Mouse (Mus musculus) intestine, postnatal 0 days (tissue): ENCODE results near the gene Frmd4b. TPM values are rescaled to one million over a fixed set of nuclear protein-coding genes. Genes with fewer than 3 reads are reported as not detected.

Experiments used
- ATAC-seq: fragments of 200-750 bp; cut with Nextera tagmentation; 2 replicates; pipeline ENCODE4 v1.8.0; 2017; ENCODE audit warnings: mild to moderate bottlenecking, moderate TSS enrichment, moderate library complexity
- H3K27ac ChIP-seq: fragments of 300-500 bp; sonication (generic); 2 replicates; pipeline ENCODE4 v1.5.1; 2014; ENCODE audit warnings: mild to moderate bottlenecking, low read depth, low read length, moderate library complexity
- H3K27me3 ChIP-seq: fragments of 300-500 bp; sonication (generic); replicated peaks from 2 replicates; pipeline ENCODE4 v1.6.1; 2014; ENCODE audit warnings: low read length, mixed read lengths; ENCODE audit not compliant: control insufficient read depth, insufficient read depth
- H3K36me3 ChIP-seq: fragments of 300-500 bp; sonication (generic); 2 replicates; pipeline ENCODE4 v1.6.1; 2014; ENCODE audit warnings: mild to moderate bottlenecking, moderate library complexity; ENCODE audit not compliant: control insufficient read depth, insufficient read depth
- H3K4me1 ChIP-seq: fragments of 300-500 bp; sonication (generic); replicated peaks from 2 replicates; pipeline ENCODE4 v1.6.1; 2014; ENCODE audit warnings: antibody characterized with exemption, low read length, mixed read lengths; ENCODE audit not compliant: control insufficient read depth, insufficient read depth
- H3K4me2 ChIP-seq: fragments of 300-500 bp; sonication (generic); replicated peaks from 2 replicates; pipeline ENCODE4 v1.6.1; 2014; ENCODE audit warnings: low read depth, mild to moderate bottlenecking, moderate library complexity
- H3K4me3 ChIP-seq: fragments of 300-500 bp; sonication (generic); 2 replicates; pipeline ENCODE4 v1.5.1; 2014; ENCODE audit warnings: low read depth, low read length
- H3K9ac ChIP-seq: fragments of 300-500 bp; sonication (generic); 2 replicates; pipeline ENCODE4 v1.6.1; 2014; ENCODE audit warnings: mild to moderate bottlenecking, low read depth, low read length
- H3K9me3 ChIP-seq: fragments of 300-500 bp; sonication (generic); 2 replicates; pipeline ENCODE4 v1.6.1; 2016; ENCODE audit warnings: mixed run types; ENCODE audit not compliant: control insufficient read depth
- CTCF ChIP-seq: sonication (generic); IDR thresholded peaks from 2 replicates; pipeline ENCODE4 v1.5.1; 2016; ENCODE audit warnings: low read depth, mild to moderate bottlenecking, control low read depth, antibody characterized with exemption, moderate library complexity
- WGBS: fragments of 180-500 bp; shearing (Covaris S2); extraction: QIAGEN DNeasy Blood & Tissue Kit; methylation state at CpG from one replicate; pipeline ENCODE4 v1.1.7; 2014; 5-methylcytosine and 5-hydroxymethylcytosine counted together
- polyA plus RNA-seq: library from polyadenylated mRNA; unstranded; fragments of >200 nt; fragmentation: Nextera tagmentation; extraction: Ambion mirVana; gene quantifications from 2 replicates; pipeline ENCODE4 v1.2.1, GENCODE M21; 2015

Gene Frmd4b
- polyA plus RNA-seq, 1 experiment from 2014 or later: 5.1 TPM

GRCm38 (mm10) chr6:97531043-97531442 lies 86.3 kb downstream of the Frmd4b start:
- Histone ChIP-seq H3K9ac (no peak overlapping the region), H3K4me2 (no peak overlapping the region), H3K4me1 (no peaks in the 10 kb centered on the region), H3K27me3 (no peaks in the 10 kb centered on the region), H3K27ac (no peak overlapping the region), H3K36me3 (no peaks in the 10 kb centered on the region), H3K9me3 (no peaks in the 10 kb centered on the region), H3K4me3 (no peak overlapping the region)
- no peak for ATAC-seq
- TF ChIP-seq CTCF: no peak
- 49% methylated on average over 4 of the region's 4 CpGs for WGBS

- Histone ChIP-seq H3K4me3 (no peak overlapping the region), H3K27me3 (no peaks in the 10 kb centered on the region), H3K9me3 (no peaks in the 10 kb centered on the region), H3K36me3 (no peaks in the 10 kb centered on the region), H3K9ac (no peak overlapping the region), H3K4me1 (no peaks in the 10 kb centered on the region), H3K27ac (no peak overlapping the region), H3K4me2 (no peak overlapping the region)
- WGBS: 74% methylated on average over 15 of the region's 15 CpGs
- no peak for TF ChIP-seq CTCF
- ATAC-seq: no peak
These were observed 88.2 kb downstream of the Frmd4b start for GRCm38 (mm10) chr6:97528961-97529680.

GRCm38 (mm10) chr6:97526092-97526491 lies 91.2 kb downstream of the Frmd4b start:
- no peak overlapping the region for H3K27ac ChIP-seq

GRCm38 (mm10) chr6:97523118-97523517 lies 94.2 kb downstream of the Frmd4b start:
- peak; percentile 99 for TF ChIP-seq CTCF
- H3K27me3 ChIP-seq: no peaks in the 10 kb centered on the region
- no peaks in the 10 kb centered on the region for H3K36me3 ChIP-seq
- no peak overlapping the region for H3K4me3 ChIP-seq
- no peak overlapping the region for H3K27ac ChIP-seq
- no peaks in the 10 kb centered on the region for H3K9me3 ChIP-seq
- no peak overlapping the region for H3K4me2 ChIP-seq
- no peaks in the 10 kb centered on the region for H3K4me1 ChIP-seq
- ATAC-seq: peak; percentile 41
- 0% methylated on average over 11 of the region's 11 CpGs for WGBS
- no peak overlapping the region for H3K9ac ChIP-seq

More at GRCm38 (mm10) chr6:97526092-97526491, 91.2 kb downstream of the Frmd4b start:
- WGBS: 17% methylated on average over 8 of the region's 8 CpGs
- no peak overlapping the region for H3K4me3 ChIP-seq
- no peak overlapping the region for H3K4me2 ChIP-seq
- H3K9me3 ChIP-seq: no peaks in the 10 kb centered on the region
- peak; percentile 93 for TF ChIP-seq CTCF
- no peaks in the 10 kb centered on the region for H3K27me3 ChIP-seq
- H3K4me1 ChIP-seq: no peaks in the 10 kb centered on the region
- 0 out of 2 replicates have a peak, but pooled peaks have one; percentile 51 for ATAC-seq
- H3K9ac ChIP-seq: no peak overlapping the region
- no peaks in the 10 kb centered on the region for H3K36me3 ChIP-seq

- Histone ChIP-seq H3K4me1 (no peaks in the 10 kb centered on the region), H3K9me3 (no peaks in the 10 kb centered on the region), H3K9ac (no peak overlapping the region), H3K27me3 (no peaks in the 10 kb centered on the region), H3K4me3 (no peak overlapping the region), H3K27ac (no peak overlapping the region), H3K4me2 (no peak overlapping the region), H3K36me3 (no peaks in the 10 kb centered on the region)
- no peak for TF ChIP-seq CTCF
- WGBS: 45% methylated on average over 13 of the region's 13 CpGs
- no peak for ATAC-seq
These were observed 95.9 kb downstream of the Frmd4b start for GRCm38 (mm10) chr6:97521279-97522038.

- Histone ChIP-seq H3K36me3 (no peaks in the 10 kb centered on the region), H3K9me3 (no peaks in the 10 kb centered on the region), H3K4me1 (no peaks in the 10 kb centered on the region), H3K4me3 (no peak overlapping the region), H3K27me3 (no peaks in the 10 kb centered on the region), H3K9ac (no peak overlapping the region), H3K4me2 (no peak overlapping the region), H3K27ac (no peak overlapping the region)
- WGBS: 55% methylated on average over 2 of the region's 2 CpGs
- no peak for ATAC-seq
- TF ChIP-seq CTCF: peak; percentile 66
These were observed 96.8 kb downstream of the Frmd4b start for GRCm38 (mm10) chr6:97520566-97520965.
